Mouse (Mus musculus) cerebellum, adult 11-12 months (tissue): ENCODE results near the gene Gkap1.

ENCODE experiments used
- DNase-seq: peaks from one replicate; pipeline ENCODE4 v3.0.0; 2022

The Gkap1 gene

GRCm38 (mm10) chr13:58197211-58197610 is 78.3 kb downstream of the Gkap1 start:
- no peak for DNase-seq

- DNase-seq: no peak
Observed at GRCm38 (mm10) chr13:58194908-58195307, 80.6 kb downstream of the Gkap1 start.

GRCm38 (mm10) chr13:58193221-58193620 is 82.3 kb downstream of the Gkap1 start:
- DNase-seq: no peak

GRCm38 (mm10) chr13:58192146-58192545 is 83.4 kb downstream of the Gkap1 start:
- no peak for DNase-seq

GRCm38 (mm10) chr13:58191516-58191915 is 84.0 kb downstream of the Gkap1 start:
- no peak for DNase-seq

GRCm38 (mm10) chr13:58189473-58189872 is 86.0 kb downstream of the Gkap1 start:
- DNase-seq: no peak

- DNase-seq: peak; percentile 82
Observed at GRCm38 (mm10) chr13:58188412-58188811, 87.1 kb downstream of the Gkap1 start.

- no peak for DNase-seq
Observed at GRCm38 (mm10) chr13:58187751-58188150, 87.7 kb downstream of the Gkap1 start.

GRCm38 (mm10) chr13:58186281-58186680 is 89.2 kb downstream of the Gkap1 start:
- no peak for DNase-seq

- DNase-seq: no peak
Observed at GRCm38 (mm10) chr13:58184111-58184510, 91.4 kb downstream of the Gkap1 start.
